In genomic region chr10:76468203-76469162, GRCm38 (mm10) we compare ENCODE assay signal across 8 mouse cellular contexts. TPM values are rescaled to one million over a fixed set of nuclear protein-coding genes. Genes with fewer than 3 reads are reported as not detected.
A peak's percentile ranks its signal among the peaks of the same experiment; 100 is the strongest.
DNase-seq lines count a peak whose midpoint lies in the region; ATAC-seq lines count a peak whose summit lies in the region.

TSS of gene Mcm3ap (plus strand) at chr10:76468927.
TSS of gene Ybey (minus strand) at chr10:76469114.

- H3K9ac ChIP-seq in intestine, embryonic 14.5 days (ENCODE audit: low read length): peak within 1 kb of the TSS; percentile 94

- ATAC-seq in intestine, embryonic 14.5 days (replicated peaks; ENCODE audit: low FRiP score, low TSS enrichment, low read depth): peak; percentile 95

- no peaks in the 10 kb centered on the region for H3K9me3 ChIP-seq in intestine, embryonic 14.5 days (ENCODE audit: control insufficient read depth, low read length)

- H3K4me3 ChIP-seq in intestine, embryonic 14.5 days (ENCODE audit: low read depth, low read length): peak within 1 kb of the TSS; percentile 87

- intact Hi-C loops in left cerebral cortex, postnatal 14 days (cut with DNase I): no loop called here

- H3K36me3 ChIP-seq in intestine, embryonic 14.5 days (ENCODE audit: control insufficient read depth, insufficient read depth, low read length): peaks cover 30% of the 10 kb centered on the region

- 1% methylated on average over 54 of the region's 55 CpGs for WGBS in intestine, embryonic 14.5 days

- H3K27me3 ChIP-seq in intestine, embryonic 14.5 days (replicated peaks; ENCODE audit: control insufficient read depth, insufficient read depth, low read length): no peaks in the 10 kb centered on the region

- peak; percentile 88 to 96 for DNase-seq in adrenal gland, adult (ENCODE audit: inconsistent age in 2 of 2, low spot score in 1 of 2)
- peak; percentile 96 for DNase-seq in embryo, embryonic 10.5 days (ENCODE audit: low spot score)
- peak; percentile 86 for DNase-seq in gastrocnemius, postnatal 25 days
- DNase-seq in intestine, embryonic 14.5 days (ENCODE audit: low spot score): peak; percentile 96
- DNase-seq in left cerebral cortex, postnatal 14 days (ENCODE audit: low spot score in 2 of 2): peak; percentile 91 to 92
- peak; percentile 95 for DNase-seq in mesoderm, embryonic 11.5 days (ENCODE audit: low read depth, low spot score)
- DNase-seq in right cerebral cortex, postnatal 36 days (ENCODE audit: low spot score in 2 of 2): peak; percentile 84 to 86
- DNase-seq in yolk sac, embryonic 10.5 days (ENCODE audit: low spot score): peak; percentile 90

- H3K27ac ChIP-seq in intestine, embryonic 14.5 days (ENCODE audit: low read depth): peak within 1 kb of the TSS; percentile 83; the same call in 1 of the 2 replicates

- H3K4me1 ChIP-seq in intestine, embryonic 14.5 days (replicated peaks; ENCODE audit: control insufficient read depth, insufficient read depth, low read length): no peaks in the 10 kb centered on the region

- H3K4me2 ChIP-seq in intestine, embryonic 14.5 days (ENCODE audit: low read length): peak within 1 kb of the TSS; percentile 81

RNA-seq across cellular contexts. Expression of gene Mcm3ap, which starts in this region (rescaled TPM):
- 10 to 100 TPM; 17.2 to 19.2 TPM for total RNA-seq in gastrocnemius, postnatal 25 days (2021)
- polyA plus RNA-seq in intestine, embryonic 14.5 days (2014; fragmentation: Nextera tagmentation; extraction: Ambion mirVana): 56.2 and 67.8 TPM in 2 replicates
- total RNA-seq in left cerebral cortex, postnatal 14 days (2021): 10 to 100 TPM; 50.4 to 57.9 TPM

RNA-seq across cellular contexts. Expression of gene Ybey, which starts in this region (rescaled TPM):
- 1 to 10 TPM; 3.6 to 3.9 TPM for total RNA-seq in gastrocnemius, postnatal 25 days (2021)
- 4.7 and 5.4 TPM in 2 replicates for polyA plus RNA-seq in intestine, embryonic 14.5 days (2014; fragmentation: Nextera tagmentation; extraction: Ambion mirVana)
- 1 to 10 TPM; 2.7 to 4.2 TPM for total RNA-seq in left cerebral cortex, postnatal 14 days (2021)

Comparison
In these comparisons a context has a peak if more than half of its experiments do, and no peak if none do; other contexts are left out.
1. Peak in every context shown above with its lines: DNase-seq, ATAC-seq, H3K4me3 ChIP-seq and H3K27ac ChIP-seq.